Mouse (Mus musculus): ENCODE measurements around the gene AA986860. TPM values are rescaled to one million over a fixed set of nuclear protein-coding genes. Genes with fewer than 3 reads are reported as not detected.

Gene AA986860
- polyA plus RNA-seq, 1 experiment = 1.8 TPM

- Histone ChIP-seq H3K4me1 (ENCODE audit: control insufficient read depth, insufficient read depth, low read length) (peaks cover 5% of the 10 kb centered on the region), H3K27ac (ENCODE audit: control insufficient read depth, insufficient read depth, low read depth, low read length) (no peak overlapping the region), H3K4me3 (ENCODE audit: control insufficient read depth, low read depth, low read length) (no peak overlapping the region), H3K36me3 (ENCODE audit: control insufficient read depth, insufficient read depth, low read length) (no peaks in the 10 kb centered on the region), H3K27me3 (ENCODE audit: control insufficient read depth, insufficient read depth, low read length) (no peaks in the 10 kb centered on the region)
- TF ChIP-seq POLR2A (IDR thresholded peaks at IDR 0.05; ENCODE audit: control insufficient read depth, low read depth, low read length) (no peak), CTCF (IDR thresholded peaks at IDR 0.05; ENCODE audit: control insufficient read depth, insufficient read depth, insufficient replicate concordance, low read depth, low read length) (no peak)
Measured at GRCm38 (mm10) chr1:130762045-130762760, 30.4 kb downstream of the AA986860 start.

DNA sequence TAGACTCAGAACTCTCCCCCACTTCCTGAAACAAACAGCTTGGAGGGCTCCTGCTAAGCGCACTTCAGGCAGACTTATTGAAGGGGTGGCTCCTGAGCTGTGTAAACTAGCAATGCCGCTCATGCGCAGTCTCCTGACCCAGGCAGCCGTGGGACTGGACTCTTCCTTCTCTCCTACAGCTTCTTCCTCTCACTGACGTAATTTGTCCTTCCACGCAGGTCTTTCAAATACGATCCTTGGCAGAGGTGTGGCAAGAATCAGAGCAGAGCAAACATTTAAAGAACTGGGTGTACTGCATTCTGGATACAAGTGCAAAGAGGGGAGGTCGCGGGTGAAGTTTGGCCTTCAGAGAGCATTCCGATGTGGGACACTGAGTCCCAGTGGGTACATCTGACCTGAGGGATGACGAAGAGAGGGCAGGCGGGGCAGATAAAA, 32.3 kb downstream of the AA986860 start:
- peaks cover 5% of the 10 kb centered on the region for H3K4me1 ChIP-seq (ENCODE audit: control insufficient read depth, insufficient read depth, low read length)
- H3K4me3 ChIP-seq (ENCODE audit: control insufficient read depth, low read depth, low read length) = no peak overlapping the region
- H3K27me3 ChIP-seq (ENCODE audit: control insufficient read depth, insufficient read depth, low read length) = no peaks in the 10 kb centered on the region
- no peaks in the 10 kb centered on the region for H3K36me3 ChIP-seq (ENCODE audit: control insufficient read depth, insufficient read depth, low read length)
- no peak for TF ChIP-seq CTCF (IDR thresholded peaks at IDR 0.05; ENCODE audit: control insufficient read depth, insufficient read depth, insufficient replicate concordance, low read depth, low read length)
- no peak for TF ChIP-seq POLR2A (IDR thresholded peaks at IDR 0.05; ENCODE audit: control insufficient read depth, low read depth, low read length)
- H3K27ac ChIP-seq (ENCODE audit: control insufficient read depth, insufficient read depth, low read depth, low read length) = peak overlapping the region; percentile 61; the same call in 1 of the 2 replicates

- Histone ChIP-seq H3K4me1 (ENCODE audit: control insufficient read depth, insufficient read depth, low read length) (no peaks in the 10 kb centered on the region; the same call in none of the 2 replicates), H3K4me3 (ENCODE audit: control insufficient read depth, low read depth, low read length) (no peak overlapping the region), H3K36me3 (ENCODE audit: control insufficient read depth, insufficient read depth, low read length) (no peaks in the 10 kb centered on the region), H3K27me3 (ENCODE audit: control insufficient read depth, insufficient read depth, low read length) (no peaks in the 10 kb centered on the region), H3K27ac (ENCODE audit: control insufficient read depth, insufficient read depth, low read depth, low read length) (no peak overlapping the region)
- TF ChIP-seq CTCF (IDR thresholded peaks at IDR 0.05; ENCODE audit: control insufficient read depth, insufficient read depth, insufficient replicate concordance, low read depth, low read length) (no peak), POLR2A (IDR thresholded peaks at IDR 0.05; ENCODE audit: control insufficient read depth, low read depth, low read length) (no peak)
Measured at GRCm38 (mm10) chr1:130767066-130767465, 35.3 kb downstream of the AA986860 start.

DNA sequence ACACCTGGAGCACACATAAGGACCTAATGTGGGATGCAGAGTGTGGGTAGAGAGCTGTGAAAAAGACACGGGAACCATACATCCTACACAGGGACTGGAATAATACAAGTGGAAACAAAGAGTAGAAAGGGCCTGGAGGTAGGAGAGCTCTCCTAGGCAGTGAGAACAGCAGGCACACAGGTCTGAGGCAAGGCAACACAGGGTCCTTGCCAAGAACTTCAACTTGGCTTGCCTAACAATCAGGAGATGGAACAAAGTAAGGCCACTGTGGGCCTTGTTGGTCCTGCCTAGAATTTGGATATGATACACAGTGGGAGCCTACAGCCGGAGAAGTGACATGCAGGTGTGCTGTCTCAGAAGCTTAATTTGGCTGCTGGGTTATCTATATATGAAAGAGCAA, 38.1 kb downstream of the AA986860 start:
- Histone ChIP-seq H3K27me3 (ENCODE audit: control insufficient read depth, insufficient read depth, low read length) (no peaks in the 10 kb centered on the region), H3K36me3 (ENCODE audit: control insufficient read depth, insufficient read depth, low read length) (no peaks in the 10 kb centered on the region), H3K27ac (ENCODE audit: control insufficient read depth, insufficient read depth, low read depth, low read length) (no peak overlapping the region), H3K4me1 (ENCODE audit: control insufficient read depth, insufficient read depth, low read length) (no peaks in the 10 kb centered on the region), H3K4me3 (ENCODE audit: control insufficient read depth, low read depth, low read length) (no peak overlapping the region)
- TF ChIP-seq POLR2A (IDR thresholded peaks at IDR 0.05; ENCODE audit: control insufficient read depth, low read depth, low read length) (no peak), CTCF (IDR thresholded peaks at IDR 0.05; ENCODE audit: control insufficient read depth, insufficient read depth, insufficient replicate concordance, low read depth, low read length) (no peak)

DNA sequence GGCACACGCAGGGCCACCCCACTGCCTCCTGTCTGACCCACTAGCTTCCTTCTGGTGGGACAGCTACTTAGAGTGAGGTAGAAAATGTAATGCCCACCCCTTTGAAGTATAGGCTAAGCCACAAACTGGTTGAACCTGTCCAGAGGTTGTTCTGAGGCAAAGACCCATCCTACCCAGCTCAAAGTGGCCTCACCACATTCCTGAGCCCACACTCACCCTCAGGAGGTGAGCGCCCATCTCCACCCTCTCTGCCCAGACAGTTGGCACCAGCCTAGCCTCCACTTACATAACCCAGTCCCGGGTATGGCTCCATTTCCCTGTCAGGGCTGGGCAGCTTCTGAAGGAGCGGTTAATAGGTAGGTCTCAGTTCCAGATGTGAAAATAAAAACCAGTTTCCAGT, 38.7 kb downstream of the AA986860 start:
- no peaks in the 10 kb centered on the region for H3K36me3 ChIP-seq (ENCODE audit: control insufficient read depth, insufficient read depth, low read length)
- no peaks in the 10 kb centered on the region for H3K27me3 ChIP-seq (ENCODE audit: control insufficient read depth, insufficient read depth, low read length)
- no peaks in the 10 kb centered on the region for H3K4me1 ChIP-seq (ENCODE audit: control insufficient read depth, insufficient read depth, low read length)
- TF ChIP-seq POLR2A (IDR thresholded peaks at IDR 0.05; ENCODE audit: control insufficient read depth, low read depth, low read length) (no peak), CTCF (IDR thresholded peaks at IDR 0.05; ENCODE audit: control insufficient read depth, insufficient read depth, insufficient replicate concordance, low read depth, low read length) (no peak)
- H3K27ac ChIP-seq (ENCODE audit: control insufficient read depth, insufficient read depth, low read depth, low read length) = no peak overlapping the region
- no peak overlapping the region for H3K4me3 ChIP-seq (ENCODE audit: control insufficient read depth, low read depth, low read length)

- H3K4me3 ChIP-seq (ENCODE audit: control insufficient read depth, low read depth, low read length) = no peak overlapping the region
- no peaks in the 10 kb centered on the region for H3K36me3 ChIP-seq (ENCODE audit: control insufficient read depth, insufficient read depth, low read length)
- H3K4me1 ChIP-seq (ENCODE audit: control insufficient read depth, insufficient read depth, low read length) = no peaks in the 10 kb centered on the region
- H3K27me3 ChIP-seq (ENCODE audit: control insufficient read depth, insufficient read depth, low read length) = no peaks in the 10 kb centered on the region
- H3K27ac ChIP-seq (ENCODE audit: control insufficient read depth, insufficient read depth, low read depth, low read length) = no peak overlapping the region
- TF ChIP-seq CTCF (IDR thresholded peaks at IDR 0.05; ENCODE audit: control insufficient read depth, insufficient read depth, insufficient replicate concordance, low read depth, low read length) = no peak
- TF ChIP-seq POLR2A (IDR thresholded peaks at IDR 0.05; ENCODE audit: control insufficient read depth, low read depth, low read length) = no peak
Measured at GRCm38 (mm10) chr1:130770981-130771494, 39.3 kb downstream of the AA986860 start.

GRCm38 (mm10) chr1:130775234-130775633, 43.5 kb downstream of the AA986860 start:
- Histone ChIP-seq H3K4me3 (ENCODE audit: control insufficient read depth, low read depth, low read length) (no peak overlapping the region), H3K4me1 (ENCODE audit: control insufficient read depth, insufficient read depth, low read length) (no peaks in the 10 kb centered on the region), H3K36me3 (ENCODE audit: control insufficient read depth, insufficient read depth, low read length) (no peaks in the 10 kb centered on the region), H3K27ac (ENCODE audit: control insufficient read depth, insufficient read depth, low read depth, low read length) (no peak overlapping the region), H3K27me3 (ENCODE audit: control insufficient read depth, insufficient read depth, low read length) (no peaks in the 10 kb centered on the region)
- no peak for TF ChIP-seq CTCF (IDR thresholded peaks at IDR 0.05; ENCODE audit: control insufficient read depth, insufficient read depth, insufficient replicate concordance, low read depth, low read length)
- no peak for TF ChIP-seq POLR2A (IDR thresholded peaks at IDR 0.05; ENCODE audit: control insufficient read depth, low read depth, low read length)
